Mouse (Mus musculus) liver, embryonic 14.5 days (tissue): ENCODE data around the gene Nebl. TPM values are rescaled to one million over a fixed set of nuclear protein-coding genes. Genes with fewer than 3 reads are reported as not detected.

Experiments
- ATAC-seq: fragments of 200-750 bp; cut with Nextera tagmentation; 2 replicates; pipeline ENCODE4 v1.8.0; 2017; ENCODE audit warnings: moderate number of reproducible peaks, mild to moderate bottlenecking, moderate library complexity; ENCODE audit not compliant: insufficient read depth
- DNase-seq, 3 experiments: peaks; one replicate each; pipeline ENCODE4 v3.0.0-alpha.2; 2012 to 2013; ENCODE audit warnings: low read depth in 3 of 3, low spot score in 3 of 3
- H3K27ac ChIP-seq: fragments of 300-500 bp; sonication (generic); 2 replicates; pipeline ENCODE4 v1.5.1; 2014; ENCODE audit warnings: moderate library complexity, mild to moderate bottlenecking, control low read depth, inconsistent platforms
- H3K27me3 ChIP-seq: fragments of 300-500 bp; sonication (generic); 2 replicates; pipeline ENCODE4 v1.6.1; 2014; ENCODE audit warnings: mild to moderate bottlenecking, low read length, moderate library complexity; ENCODE audit not compliant: control insufficient read depth, insufficient read depth
- H3K36me3 ChIP-seq: fragments of 300-500 bp; sonication (generic); replicated peaks from 2 replicates; pipeline ENCODE4 v1.6.1; 2014; ENCODE audit warnings: low read depth; ENCODE audit not compliant: control insufficient read depth, insufficient read depth
- H3K4me1 ChIP-seq, 2 experiments: fragments of 200-500 bp in 1 of 2; fragments of 300-500 bp in 1 of 2; sonication (generic) in 1 of 2; replicated peaks; 2 replicates each; pipeline ENCODE4 v1.6.1; 2012 to 2014; ENCODE audit warnings: antibody characterized with exemption in 1 of 2, inconsistent platforms in 1 of 2, low read length in 1 of 2; ENCODE audit not compliant: control insufficient read depth in 2 of 2, insufficient read depth in 2 of 2
- H3K4me2 ChIP-seq: fragments of 300-500 bp; sonication (generic); 2 replicates; pipeline ENCODE4 v1.6.1; 2014; ENCODE audit warnings: low read depth, mild to moderate bottlenecking, control low read depth, moderate library complexity
- H3K4me3 ChIP-seq, 2 experiments: fragments of 200-500 bp in 1 of 2; fragments of 300-500 bp in 1 of 2; sonication (generic) in 1 of 2; 2 replicates each; pipeline ENCODE4 v1.5.1; 2012 to 2014; ENCODE audit warnings: low read depth in 2 of 2, low read length in 2 of 2, mild to moderate bottlenecking in 2 of 2, control low read depth in 1 of 2, inconsistent platforms in 1 of 2, moderate library complexity in 1 of 2; ENCODE audit not compliant: insufficient read depth in 1 of 2
- H3K9ac ChIP-seq: fragments of 300-500 bp; sonication (generic); replicated peaks from 2 replicates; pipeline ENCODE4 v1.6.1; 2014; ENCODE audit warnings: mild to moderate bottlenecking, control low read depth, moderate library complexity
- H3K9me3 ChIP-seq: fragments of 300-500 bp; sonication (generic); 2 replicates; pipeline ENCODE4 v1.6.1; 2016; ENCODE audit warnings: low read length, mixed read lengths; ENCODE audit not compliant: control insufficient read depth
- CTCF ChIP-seq: IDR thresholded peaks from 2 replicates; pipeline ENCODE4 v1.5.1; 2016; ENCODE audit warnings: antibody characterized with exemption, low read depth, control low read depth
- EP300 ChIP-seq: IDR thresholded peaks from 2 replicates; pipeline ENCODE4 v1.6.1; 2016; ENCODE audit warnings: antibody characterized with exemption, low read depth
- WGBS: fragments of 180-500 bp; shearing (Covaris S2); extraction: QIAGEN DNeasy Blood & Tissue Kit; methylation state at CpG from one replicate; pipeline ENCODE4 v1.1.7; 2014; ENCODE audit not compliant: insufficient replicate concordance; 5-methylcytosine and 5-hydroxymethylcytosine counted together
- polyA plus RNA-seq, 2 experiments: library from polyadenylated mRNA; depleted of rRNA in 1 of 2; stranded (reverse) in 1 of 2; unstranded in 1 of 2; fragments of >200 nt; fragmentation: Nextera tagmentation in 1 of 2; extraction: Ambion mirVana in 1 of 2; gene quantifications; 2 replicates each; pipeline versions ENCODE4 v1.2.1 to v1.2.3; 2012 to 2014

The Nebl gene
- polyA plus RNA-seq, 2 experiments: 0.21 to 0.22 TPM

DNA sequence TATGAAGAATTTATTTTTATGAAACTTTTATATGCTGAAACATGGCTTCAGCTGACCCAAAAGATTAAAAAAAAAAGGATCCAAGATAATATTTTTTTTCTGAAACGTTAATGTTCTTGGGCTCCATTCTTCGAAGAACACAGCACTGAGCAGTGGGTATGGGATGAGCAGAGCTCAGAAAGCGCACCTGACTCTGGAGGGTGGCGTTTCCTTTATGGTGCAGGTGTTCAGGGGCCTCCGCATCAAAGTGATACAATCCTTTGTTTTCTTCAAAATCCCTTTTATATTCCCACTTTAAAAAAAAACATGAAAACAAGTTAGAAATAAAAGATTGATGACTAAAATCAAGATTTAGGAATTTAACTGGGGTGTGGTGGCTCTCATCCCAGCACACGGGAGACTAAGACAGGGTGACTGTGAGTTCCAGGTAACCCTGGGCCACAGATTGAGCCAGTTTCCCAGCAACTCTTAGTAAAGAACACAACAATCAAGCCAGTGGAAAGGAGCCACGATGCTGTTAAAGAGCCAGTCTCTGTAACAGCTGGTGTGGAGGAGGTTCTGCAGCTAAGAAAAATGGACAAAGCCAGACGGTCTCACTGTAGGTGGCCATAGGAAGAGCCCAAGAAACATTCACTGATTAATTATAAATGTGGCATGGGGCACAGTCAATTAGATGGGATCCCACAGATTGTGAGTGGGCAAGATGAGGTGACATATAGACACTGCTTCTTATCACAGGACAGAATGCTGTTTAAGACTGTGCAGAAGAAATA, 317.6 kb downstream of the Nebl start:
- H3K27ac ChIP-seq: no peak overlapping the region
- H3K4me3 ChIP-seq: no peak overlapping the region
- no peaks in the 10 kb centered on the region for H3K36me3 ChIP-seq
- WGBS: 60% methylated on average over 8 of the region's 8 CpGs
- H3K9me3 ChIP-seq: no peaks in the 10 kb centered on the region
- no peak overlapping the region for H3K4me2 ChIP-seq
- TF ChIP-seq EP300 (no peak), CTCF (no peak)
- ATAC-seq (no peak), DNase-seq (no peak)
- no peak overlapping the region for H3K9ac ChIP-seq
- no peaks in the 10 kb centered on the region for H3K27me3 ChIP-seq
- no peaks in the 10 kb centered on the region for H3K4me1 ChIP-seq

- no peak overlapping the region for H3K27ac ChIP-seq
- H3K36me3 ChIP-seq: no peaks in the 10 kb centered on the region
- no peak overlapping the region for H3K4me2 ChIP-seq
- no peak overlapping the region for H3K9ac ChIP-seq
- 49% methylated on average over 5 of the region's 5 CpGs for WGBS
- DNase-seq (no peak), ATAC-seq (no peak)
- no peak for TF ChIP-seq CTCF
- TF ChIP-seq EP300: no peak
- no peak overlapping the region for H3K4me3 ChIP-seq
- no peaks in the 10 kb centered on the region for H3K4me1 ChIP-seq
- H3K9me3 ChIP-seq: no peaks in the 10 kb centered on the region
- no peaks in the 10 kb centered on the region for H3K27me3 ChIP-seq
Measured at GRCm38 (mm10) chr2:17409276-17409675, 322.0 kb downstream of the Nebl start.

- H3K36me3 ChIP-seq: no peaks in the 10 kb centered on the region
- H3K27ac ChIP-seq: no peak overlapping the region
- DNase-seq (no peak), ATAC-seq (no peak)
- no peak overlapping the region for H3K4me2 ChIP-seq
- TF ChIP-seq CTCF (no peak), EP300 (no peak)
- no peaks in the 10 kb centered on the region for H3K4me1 ChIP-seq
- no peak overlapping the region for H3K9ac ChIP-seq
- no peaks in the 10 kb centered on the region for H3K9me3 ChIP-seq
- no peak overlapping the region for H3K4me3 ChIP-seq
- no peaks in the 10 kb centered on the region for H3K27me3 ChIP-seq
- 61% methylated on average over 4 of the region's 4 CpGs for WGBS
Measured at GRCm38 (mm10) chr2:17405899-17406531, 325.2 kb downstream of the Nebl start.

DNA sequence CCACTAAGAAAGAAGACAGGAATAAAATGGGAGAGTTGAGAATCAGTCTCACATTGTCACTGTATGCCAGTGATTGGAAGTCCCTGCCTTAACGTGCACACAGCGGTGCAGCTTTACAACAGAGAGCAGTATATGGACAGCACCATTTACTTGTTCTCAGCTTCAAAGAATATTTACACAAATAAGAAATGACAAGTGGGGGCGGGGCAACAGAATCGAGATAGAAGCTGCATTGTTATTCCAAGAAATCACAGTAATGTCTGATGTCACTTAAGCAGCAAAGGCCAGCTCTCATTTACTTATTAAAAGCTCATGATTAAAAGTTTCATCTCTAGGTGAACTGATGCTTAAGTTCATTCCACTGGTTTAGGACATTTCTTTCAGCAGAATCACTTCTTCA, 328.8 kb downstream of the Nebl start:
- Histone ChIP-seq H3K27ac (no peak overlapping the region), H3K4me2 (no peak overlapping the region), H3K4me1 (no peaks in the 10 kb centered on the region), H3K9me3 (no peaks in the 10 kb centered on the region), H3K9ac (no peak overlapping the region), H3K4me3 (no peak overlapping the region), H3K36me3 (no peaks in the 10 kb centered on the region), H3K27me3 (no peaks in the 10 kb centered on the region)
- 51% methylated on average over 4 of the region's 4 CpGs for WGBS
- DNase-seq: no peak
- no peak for ATAC-seq
- TF ChIP-seq EP300 (no peak), CTCF (no peak)

- H3K36me3 ChIP-seq: no peaks in the 10 kb centered on the region
- no peak overlapping the region for H3K4me2 ChIP-seq
- no peaks in the 10 kb centered on the region for H3K27me3 ChIP-seq
- H3K9ac ChIP-seq: no peak overlapping the region
- no peak for DNase-seq
- TF ChIP-seq CTCF: no peak
- TF ChIP-seq EP300: no peak
- H3K4me3 ChIP-seq: no peak overlapping the region
- H3K27ac ChIP-seq: no peak overlapping the region
- no peaks in the 10 kb centered on the region for H3K4me1 ChIP-seq
- no peaks in the 10 kb centered on the region for H3K9me3 ChIP-seq
- no peak for ATAC-seq
- 22% methylated on average over 5 of the region's 5 CpGs for WGBS
Measured at GRCm38 (mm10) chr2:17396235-17396634, 335.0 kb downstream of the Nebl start.
